Mouse (Mus musculus): ENCODE results near the gene Olfr893.
"Not testable (repeated sequence)": the region's sequence is repeated elsewhere in the genome, so short reads cannot be mapped to it uniquely, and the experiment has no call there.

Gene Olfr893

GRCm38 (mm10) chr9:38208065-38208464 is at the start of gene Olfr893:
Gene Olfr893, plus strand, starts transcription at chr9:38208365.
- DNase-seq = no peak

GRCm38 (mm10) chr9:38168341-38168740 is 39.8 kb upstream of the Olfr893 start:
- DNase-seq = not testable (repeated sequence)

GRCm38 (mm10) chr9:38180721-38181120 is 27.4 kb upstream of the Olfr893 start, which contains the start of gene Olfr891:
Gene Olfr891, minus strand, starts transcription at chr9:38180821.
- no peak for DNase-seq

- DNase-seq = no peak
Observed at GRCm38 (mm10) chr9:38217755-38218154, 9.6 kb downstream of the Olfr893 start, which contains the start of gene Olfr894. Gene Olfr894, plus strand, starts transcription at chr9:38218055.

GRCm38 (mm10) chr9:38252474-38252873 is 44.3 kb downstream of the Olfr893 start, which contains the start of gene Olfr143:
Gene Olfr143, plus strand, starts transcription at chr9:38252774.
- DNase-seq = no peak
